Mouse (Mus musculus) left cerebral cortex, postnatal 25 days (tissue): Measurements from ENCODE around the gene Dido1. TPM values are rescaled to one million over a fixed set of nuclear protein-coding genes. Genes with fewer than 3 reads are reported as not detected.
A peak's percentile ranks its signal among the peaks of the same experiment; 100 is the strongest.
"Not testable (repeated sequence)": the region's sequence is repeated elsewhere in the genome, so short reads cannot be mapped to it uniquely, and the experiment has no call there.

Source experiments
- DNase-seq, 2 experiments: peaks; one replicate each; pipeline ENCODE4 v3.0.0; 2022; ENCODE audit warnings: low spot score in 2 of 2, mixed read lengths in 1 of 2
- intact Hi-C: fragments of 180-260 bp; cut with DNase I; formaldehyde crosslinking; loops from one replicate; pipeline ENCODE4 v1.15.1; 2025
- total RNA-seq, 2 experiments: library from RNA; stranded (reverse); gene quantifications; 2 replicates each; pipeline ENCODE4 v1.2.3; 2021

Dido1 gene
- total RNA-seq, 2 experiments from 2014 or later, result 54.3 to 55.6 TPM

- DNase-seq, result no peak
- intact Hi-C loops, result no loop called here
Observed at GRCm38 (mm10) chr2:180725414-180725778, 15.6 kb upstream of the Dido1 start.

GRCm38 (mm10) chr2:180724585-180725413, 15.0 kb upstream of the Dido1 start, which contains the start of gene Slc17a9:
Gene Slc17a9, plus strand, starts transcription at chr2:180725263.
- intact Hi-C loops, result no loop called here
- DNase-seq, result no peak

GRCm38 (mm10) chr2:180723865-180724264, 14.1 kb upstream of the Dido1 start:
- no peak for DNase-seq
- intact Hi-C loops, result no loop called here

- intact Hi-C loops, DNase-seq: not testable (repeated sequence)
Observed at GRCm38 (mm10) chr2:180722748-180723147, 12.9 kb upstream of the Dido1 start.

DNA sequence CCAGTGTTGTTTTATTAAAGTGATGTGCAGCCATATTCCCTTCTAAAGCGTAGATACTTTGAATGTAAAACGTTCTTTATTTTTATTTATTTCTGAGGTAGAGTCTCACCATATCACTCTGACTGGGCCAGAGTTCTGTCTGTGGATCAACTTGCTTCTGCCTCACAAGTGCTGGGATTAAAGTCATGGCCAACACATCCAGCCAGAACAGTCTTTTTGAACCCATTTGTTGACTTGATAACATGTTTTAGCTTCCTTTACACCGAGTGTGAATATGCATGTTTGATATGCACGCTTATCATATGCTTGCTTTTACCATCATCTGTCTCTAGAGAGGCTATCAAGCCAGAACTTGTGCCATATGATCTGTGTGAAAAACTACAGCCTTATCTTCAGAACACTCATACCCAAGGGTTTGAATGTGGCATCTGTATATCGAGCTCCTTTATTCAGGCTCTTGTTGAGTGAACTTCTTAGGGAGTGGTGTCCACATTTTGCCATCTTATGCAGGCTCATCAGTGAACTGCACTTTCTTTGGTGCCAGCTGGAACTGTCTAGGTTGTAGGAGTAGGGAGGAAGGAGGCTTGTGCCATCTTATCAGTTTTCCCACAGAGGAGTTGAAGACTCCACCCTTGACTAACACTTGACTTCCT, 2.4 kb upstream of the Dido1 start:
- intact Hi-C loops, result loop anchor here (5.0 kb wide), 1 partner anchor 540 kb away; the partner anchor contains the start of gene Adrm1
- DNase-seq, result no peak

DNA sequence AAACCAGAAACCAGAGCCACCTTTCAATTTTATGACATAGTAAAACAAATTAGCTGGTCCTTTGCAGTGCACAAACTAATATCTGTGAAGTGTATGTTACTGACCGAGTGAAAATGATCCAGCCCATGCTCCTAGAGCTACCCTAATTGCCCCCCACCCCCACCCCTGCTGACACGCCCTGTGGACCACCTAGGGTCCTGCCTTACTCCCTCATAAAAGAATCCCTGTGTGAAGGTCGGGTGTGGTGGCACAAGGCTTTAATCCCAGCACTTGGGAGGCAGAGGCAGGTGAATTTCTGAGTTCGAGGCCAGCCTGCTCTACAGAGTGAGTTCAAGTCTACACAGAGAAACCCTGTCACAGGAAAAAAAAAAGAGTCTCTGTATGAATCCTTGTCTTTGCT, 1.7 kb upstream of the Dido1 start:
- intact Hi-C loops, result loop anchor here (5.0 kb wide), 1 partner anchor 539 kb away; the partner anchor contains the start of gene Adrm1
- no peak for DNase-seq

- no peak for DNase-seq
- intact Hi-C loops, result loop anchor here (1.0 to 5.0 kb wide), 3 partner anchors 8 to 538 kb away; partner anchors contain the start of gene Adrm1
Observed at GRCm38 (mm10) chr2:180710276-180711155, 717 bp upstream of the Dido1 start.

DNA sequence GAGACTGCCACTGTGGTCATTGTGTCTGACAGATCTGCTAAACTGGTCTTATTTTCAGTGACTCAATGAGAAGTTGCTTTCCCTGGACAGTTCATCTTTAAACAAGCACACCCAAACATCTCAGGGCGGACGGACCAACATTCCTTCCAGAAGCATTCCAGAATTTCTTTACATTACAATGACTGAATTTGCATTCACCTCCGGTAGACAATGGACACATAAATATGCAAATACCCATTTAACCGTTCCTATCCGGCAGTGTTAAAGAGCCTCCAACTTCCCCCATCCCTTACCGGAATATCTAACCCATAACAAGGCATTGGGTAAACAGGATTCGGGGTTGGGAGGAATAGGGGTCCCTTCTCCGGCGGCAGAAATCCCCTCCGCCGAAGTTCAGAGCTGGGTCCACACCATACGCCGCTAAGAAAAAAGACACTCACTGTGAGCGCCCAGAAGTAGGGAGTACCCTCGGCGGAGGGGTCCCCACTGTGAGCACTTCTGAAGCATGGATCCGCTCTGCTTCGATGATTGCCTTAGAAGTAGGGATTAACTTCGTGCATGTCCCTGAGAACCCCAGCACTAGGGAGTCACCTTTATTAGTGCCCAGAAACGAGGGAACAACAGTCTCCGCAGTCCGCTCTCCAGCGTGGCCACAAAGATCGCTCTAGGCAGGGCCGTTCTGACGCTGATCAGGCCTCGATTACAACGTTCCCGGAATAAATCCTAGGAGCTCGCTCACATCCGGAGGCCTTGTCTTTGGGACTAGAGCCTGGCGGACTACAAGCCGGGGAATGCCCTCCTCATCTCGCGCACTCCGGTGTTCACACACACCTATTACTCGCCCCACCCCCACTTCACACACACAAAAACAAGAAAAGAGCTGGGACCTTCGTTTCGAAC, 526 bp downstream of the Dido1 start:
- intact Hi-C loops, result no loop called here
- DNase-seq, result no peak

- DNase-seq, result no peak
- intact Hi-C loops, result no loop called here
Observed at GRCm38 (mm10) chr2:180705975-180706374, 3.8 kb downstream of the Dido1 start.

- no peak for DNase-seq
- intact Hi-C loops, result no loop called here
Observed at GRCm38 (mm10) chr2:180705066-180705465, 4.7 kb downstream of the Dido1 start.

GRCm38 (mm10) chr2:180704591-180704990, 5.2 kb downstream of the Dido1 start:
- DNase-seq, result no peak
- intact Hi-C loops, result no loop called here

- DNase-seq, result no peak
- intact Hi-C loops, result no loop called here
Observed at GRCm38 (mm10) chr2:180703645-180704359, 6.0 kb downstream of the Dido1 start.

DNA sequence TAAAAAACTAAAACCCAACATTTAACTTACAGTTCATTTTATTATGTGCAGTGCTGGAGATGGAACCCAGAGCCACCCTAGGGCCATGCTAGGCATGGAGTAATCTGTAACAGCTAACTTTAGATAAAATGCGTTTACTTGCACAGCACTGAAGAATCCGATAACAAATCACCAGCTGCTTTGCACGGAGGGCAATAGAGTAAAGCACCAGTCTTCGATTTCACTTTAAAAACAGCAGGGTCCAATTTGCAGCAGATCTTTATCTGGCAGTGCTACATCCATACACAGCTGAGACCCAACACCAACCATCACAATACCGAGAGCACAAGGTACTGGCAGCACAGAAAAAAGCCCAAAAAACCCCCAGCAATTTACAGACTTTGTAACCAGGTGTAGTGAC, 6.6 kb downstream of the Dido1 start:
- intact Hi-C loops, result no loop called here
- no peak for DNase-seq

- intact Hi-C loops, result loop anchor here (1.0 kb wide), 1 partner anchor 8 kb away; the partner anchor contains the start of gene Gid8
- DNase-seq, result no peak
Observed at GRCm38 (mm10) chr2:180702701-180703149, 7.1 kb downstream of the Dido1 start.

- intact Hi-C loops, result loop anchor here (1.0 kb wide), 1 partner anchor 8 kb away; the partner anchor contains the start of gene Gid8
Observed at GRCm38 (mm10) chr2:180701767-180702621, 7.8 kb downstream of the Dido1 start.

DNA sequence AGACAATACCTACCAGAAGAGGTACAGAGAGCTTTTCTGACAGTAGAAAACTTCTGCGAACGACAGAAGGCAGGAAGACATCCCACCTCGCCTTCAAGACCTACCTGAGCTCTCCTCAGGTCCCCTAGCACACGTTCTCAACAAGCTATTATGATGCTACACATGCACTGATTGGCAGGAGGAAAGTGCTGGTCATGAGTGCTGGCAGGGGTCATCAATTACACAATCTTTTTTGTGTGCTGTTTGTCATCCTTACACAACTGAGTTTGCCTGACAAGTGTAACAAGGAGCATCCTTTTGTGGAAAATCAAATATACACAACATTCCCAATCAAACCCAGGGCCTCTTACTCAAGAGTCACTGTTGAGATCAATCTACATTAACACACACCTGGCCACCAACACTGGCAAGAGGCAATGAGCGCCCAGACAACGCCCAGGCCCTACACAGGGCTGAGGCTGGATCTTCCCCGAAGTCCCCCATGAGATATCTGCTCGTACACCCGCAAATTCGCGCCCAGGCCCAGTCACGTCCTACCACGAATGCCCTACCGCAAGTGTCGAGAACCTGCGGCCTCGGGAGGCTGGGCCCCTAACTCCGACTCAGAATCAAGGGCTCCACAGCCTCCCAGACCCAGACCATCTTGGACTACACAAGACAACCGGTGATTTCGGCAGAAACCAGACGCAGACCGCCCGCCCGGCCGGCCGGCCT, 8.6 kb downstream of the Dido1 start:
- intact Hi-C loops, result no loop called here
- DNase-seq, result no peak

More at GRCm38 (mm10) chr2:180701767-180702621, 7.8 kb downstream of the Dido1 start:
- peak; percentile 91 to 94 for DNase-seq
